Mouse (Mus musculus): ENCODE measurements around the gene Fgf5. TPM values are rescaled to one million over a fixed set of nuclear protein-coding genes. Genes with fewer than 3 reads are reported as not detected.

Fgf5 gene
- total and polyA plus RNA-seq, 2 experiments from 2014 or later = not detected

DNA sequence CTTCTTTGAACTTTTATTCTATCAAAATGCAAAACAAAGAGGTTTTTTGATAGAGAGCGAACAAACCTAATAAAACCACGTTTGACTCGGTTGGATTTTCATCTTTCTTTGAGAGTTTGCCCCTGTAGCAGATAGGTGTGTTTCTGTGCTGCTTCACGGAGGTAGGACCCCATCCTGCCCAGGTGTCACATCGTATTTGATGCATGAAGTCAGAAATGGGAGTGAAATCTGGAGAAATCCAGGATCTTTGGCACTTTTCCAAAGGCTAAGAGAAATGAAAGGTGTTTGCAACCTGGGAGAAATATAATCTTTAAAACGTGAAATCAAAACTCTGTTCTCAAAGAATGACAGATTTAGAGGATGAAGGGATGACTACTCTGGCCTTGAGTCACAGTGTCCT, 15.5 kb upstream of the Fgf5 start:
- ATAC-seq (ENCODE audit: insufficient read depth, low read depth) (no peak), DNase-seq (ENCODE audit: low spot score) (no peak)
- no peak overlapping the region for H3K4me2 ChIP-seq (ENCODE audit: low read depth, low read length)
- H3K36me3 ChIP-seq (replicated peaks; ENCODE audit: control insufficient read depth, insufficient read depth, low read length) = no peaks in the 10 kb centered on the region
- no peak overlapping the region for H3K27ac ChIP-seq (ENCODE audit: low read depth)
- WGBS = 75% methylated on average over 6 of the region's 6 CpGs
- H3K27me3 ChIP-seq (ENCODE audit: control insufficient read depth, insufficient read depth, low read length) = no peaks in the 10 kb centered on the region
- no peak overlapping the region for H3K9ac ChIP-seq (replicated peaks; ENCODE audit: low read depth, low read length)
- no peaks in the 10 kb centered on the region for H3K4me1 ChIP-seq (ENCODE audit: control insufficient read depth, insufficient read depth)
- H3K4me3 ChIP-seq (ENCODE audit: low read depth, low read length) = no peak overlapping the region
- TF ChIP-seq EP300 (IDR thresholded peaks at IDR 0.05; ENCODE audit: low read depth) = no peak
- TF ChIP-seq CTCF (IDR thresholded peaks at IDR 0.05; ENCODE audit: low read depth) = no peak
- H3K9me3 ChIP-seq (replicated peaks; ENCODE audit: control insufficient read depth, low read length) = no peaks in the 10 kb centered on the region

DNA sequence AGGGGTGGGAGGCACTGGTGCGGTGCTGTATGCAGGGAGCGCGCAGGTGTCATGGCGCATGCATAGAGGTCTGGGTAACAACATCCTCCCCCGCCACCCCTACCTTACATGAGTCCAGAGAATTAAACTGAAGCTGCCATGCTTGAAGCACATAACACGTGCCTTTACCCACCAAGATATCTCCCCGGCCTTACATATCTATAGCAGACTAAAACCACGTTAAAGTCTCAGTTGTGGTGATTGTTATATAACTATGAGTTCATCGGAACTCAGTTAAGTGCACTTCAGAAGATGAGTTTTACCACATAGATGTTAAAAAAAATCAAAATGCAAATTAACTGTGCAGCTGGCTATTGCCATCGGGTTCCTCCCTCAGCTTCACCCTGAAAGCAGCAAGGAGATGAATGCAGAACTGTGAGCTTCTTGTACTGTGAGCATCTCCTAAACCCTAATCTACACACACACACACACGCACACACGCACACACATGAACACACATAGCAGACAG, 12.6 kb upstream of the Fgf5 start:
- no peaks in the 10 kb centered on the region for H3K36me3 ChIP-seq (replicated peaks; ENCODE audit: control insufficient read depth, insufficient read depth, low read length)
- no peak overlapping the region for H3K4me2 ChIP-seq (ENCODE audit: low read depth, low read length)
- 0 out of 2 replicates have a peak, but pooled peaks cover 4% of the 10 kb centered on the region for H3K27me3 ChIP-seq (ENCODE audit: control insufficient read depth, insufficient read depth, low read length)
- TF ChIP-seq EP300 (IDR thresholded peaks at IDR 0.05; ENCODE audit: low read depth) = no peak
- TF ChIP-seq CTCF (IDR thresholded peaks at IDR 0.05; ENCODE audit: low read depth) = no peak
- H3K4me3 ChIP-seq (ENCODE audit: low read depth, low read length) = no peak overlapping the region
- ATAC-seq (ENCODE audit: insufficient read depth, low read depth) (no peak), DNase-seq (ENCODE audit: low spot score) (no peak)
- WGBS = 88% methylated on average over 12 of the region's 12 CpGs
- H3K9me3 ChIP-seq (replicated peaks; ENCODE audit: control insufficient read depth, low read length) = no peaks in the 10 kb centered on the region
- H3K27ac ChIP-seq (ENCODE audit: low read depth) = no peak overlapping the region
- no peaks in the 10 kb centered on the region for H3K4me1 ChIP-seq (ENCODE audit: control insufficient read depth, insufficient read depth)
- no peak overlapping the region for H3K9ac ChIP-seq (replicated peaks; ENCODE audit: low read depth, low read length)

DNA sequence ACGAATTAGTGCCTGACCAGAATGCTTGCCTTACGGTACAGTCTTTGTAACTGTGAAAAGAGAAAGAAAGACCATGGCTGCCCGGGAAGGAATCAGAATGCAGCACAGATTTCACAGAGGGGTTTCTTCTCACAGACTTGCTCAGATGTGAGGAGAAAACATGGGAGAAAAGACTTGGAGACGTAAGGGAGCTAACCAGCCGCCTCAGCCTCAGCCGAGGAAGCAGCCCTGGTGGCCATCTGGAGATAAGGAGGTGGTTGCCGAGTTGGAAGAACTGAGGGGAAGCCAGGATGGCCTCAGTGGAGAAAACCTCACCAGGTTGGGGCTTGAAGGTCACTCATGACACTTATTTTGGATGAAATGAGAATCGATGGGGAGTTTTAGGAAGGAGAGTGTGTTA, 8.7 kb upstream of the Fgf5 start:
- TF ChIP-seq EP300 (IDR thresholded peaks at IDR 0.05; ENCODE audit: low read depth) = no peak
- no peak for TF ChIP-seq CTCF (IDR thresholded peaks at IDR 0.05; ENCODE audit: low read depth)
- 48% methylated on average over 8 of the region's 8 CpGs for WGBS
- ATAC-seq (ENCODE audit: insufficient read depth, low read depth) = no peak

DNA sequence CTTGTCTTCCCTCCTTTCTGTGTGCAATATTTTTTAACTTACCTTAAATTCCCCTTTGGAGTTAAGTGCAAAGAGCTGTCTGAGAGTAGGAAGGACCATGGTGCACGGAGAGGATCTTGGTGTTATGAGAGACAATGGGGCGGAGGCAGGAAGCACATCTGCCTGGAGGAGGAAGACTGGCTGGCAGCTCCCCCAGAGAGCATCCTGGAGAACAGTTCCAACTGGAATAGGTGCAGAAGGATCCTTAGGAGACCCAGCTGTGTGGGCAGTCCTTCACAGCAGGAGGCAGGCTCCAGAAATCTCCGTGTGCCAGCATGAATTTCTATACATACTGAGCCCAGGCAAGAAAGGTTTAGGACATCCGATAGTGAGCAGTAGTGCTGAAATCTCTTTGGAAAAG, 8.0 kb upstream of the Fgf5 start:
- Histone ChIP-seq H3K9ac (replicated peaks; ENCODE audit: low read depth, low read length) (no peak overlapping the region), H3K27me3 (ENCODE audit: control insufficient read depth, insufficient read depth, low read length) (peaks cover 4% of the 10 kb centered on the region; the same call in 1 of the 2 replicates), H3K4me2 (ENCODE audit: low read depth, low read length) (no peak overlapping the region), H3K36me3 (replicated peaks; ENCODE audit: control insufficient read depth, insufficient read depth, low read length) (no peaks in the 10 kb centered on the region), H3K4me3 (ENCODE audit: low read depth, low read length) (no peak overlapping the region), H3K9me3 (replicated peaks; ENCODE audit: control insufficient read depth, low read length) (no peaks in the 10 kb centered on the region), H3K4me1 (ENCODE audit: control insufficient read depth, insufficient read depth) (no peaks in the 10 kb centered on the region), H3K27ac (ENCODE audit: low read depth) (no peak overlapping the region)
- no peak for ATAC-seq (ENCODE audit: insufficient read depth, low read depth)
- 38% methylated on average over 4 of the region's 4 CpGs for WGBS
- TF ChIP-seq CTCF (IDR thresholded peaks at IDR 0.05; ENCODE audit: low read depth) (no peak), EP300 (IDR thresholded peaks at IDR 0.05; ENCODE audit: low read depth) (no peak)
- DNase-seq (ENCODE audit: low spot score) = no peak

More for the DNA sequence above, 8.7 kb upstream of the Fgf5 start:
- peaks cover 4% of the 10 kb centered on the region; the same call in 1 of the 2 replicates for H3K27me3 ChIP-seq (ENCODE audit: control insufficient read depth, insufficient read depth, low read length)
- no peaks in the 10 kb centered on the region for H3K9me3 ChIP-seq (replicated peaks; ENCODE audit: control insufficient read depth, low read length)
- no peaks in the 10 kb centered on the region for H3K4me1 ChIP-seq (ENCODE audit: control insufficient read depth, insufficient read depth)
- no peaks in the 10 kb centered on the region for H3K36me3 ChIP-seq (replicated peaks; ENCODE audit: control insufficient read depth, insufficient read depth, low read length)
- no peak overlapping the region for H3K4me2 ChIP-seq (ENCODE audit: low read depth, low read length)
- no peak overlapping the region for H3K9ac ChIP-seq (replicated peaks; ENCODE audit: low read depth, low read length)
- no peak overlapping the region for H3K27ac ChIP-seq (ENCODE audit: low read depth)
- H3K4me3 ChIP-seq (ENCODE audit: low read depth, low read length) = no peak overlapping the region
- DNase-seq (ENCODE audit: low spot score) = no peak

DNA sequence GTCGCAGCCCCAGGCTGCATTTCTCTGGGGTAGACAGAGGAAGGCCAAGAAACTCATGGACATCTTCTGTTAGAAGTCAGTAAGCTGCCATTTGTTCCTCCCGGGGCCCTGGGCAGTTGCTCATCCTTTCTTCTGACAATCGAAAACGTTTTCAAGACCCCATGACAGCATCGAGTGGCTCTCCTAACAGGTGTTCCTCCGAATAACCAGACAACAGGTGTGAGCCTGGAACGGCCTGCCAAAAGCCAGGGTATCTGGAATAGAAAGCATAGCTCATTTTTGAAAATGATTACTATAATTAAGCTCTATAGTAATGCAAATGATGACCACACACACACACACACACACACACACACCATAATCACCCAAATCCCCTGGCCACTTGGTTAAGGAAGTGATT, 7.2 kb upstream of the Fgf5 start:
- DNase-seq (ENCODE audit: low spot score) = no peak
- WGBS = 73% methylated on average over 7 of the region's 7 CpGs

DNA sequence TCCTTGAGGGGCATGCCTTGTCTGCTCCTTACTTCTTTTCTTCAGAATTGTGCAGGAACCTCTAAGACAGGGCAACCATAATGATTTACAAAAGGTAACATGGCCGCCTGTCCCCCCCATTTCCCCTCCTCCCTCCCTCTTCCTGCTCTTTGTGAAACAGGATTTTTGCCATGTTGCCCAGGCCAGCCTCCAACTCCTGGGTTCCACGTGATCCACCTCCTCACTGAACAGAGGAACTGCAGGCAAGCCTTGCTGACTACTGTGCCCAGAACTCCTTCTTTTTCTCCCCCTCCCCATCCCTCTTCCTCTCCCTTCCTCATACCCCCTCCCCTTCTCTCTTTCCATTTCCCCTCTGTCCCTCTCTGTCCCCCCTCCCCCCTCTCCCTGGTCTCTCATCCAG, 6.5 kb upstream of the Fgf5 start:
- Histone ChIP-seq H3K4me1 (ENCODE audit: control insufficient read depth, insufficient read depth) (no peaks in the 10 kb centered on the region), H3K27me3 (ENCODE audit: control insufficient read depth, insufficient read depth, low read length) (peaks cover 5% of the 10 kb centered on the region; the same call in 1 of the 2 replicates), H3K4me3 (ENCODE audit: low read depth, low read length) (no peak overlapping the region), H3K36me3 (replicated peaks; ENCODE audit: control insufficient read depth, insufficient read depth, low read length) (no peaks in the 10 kb centered on the region), H3K27ac (ENCODE audit: low read depth) (no peak overlapping the region), H3K4me2 (ENCODE audit: low read depth, low read length) (no peak overlapping the region), H3K9me3 (replicated peaks; ENCODE audit: control insufficient read depth, low read length) (no peaks in the 10 kb centered on the region), H3K9ac (replicated peaks; ENCODE audit: low read depth, low read length) (no peak overlapping the region)
- TF ChIP-seq EP300 (IDR thresholded peaks at IDR 0.05; ENCODE audit: low read depth) = no peak
- TF ChIP-seq CTCF (IDR thresholded peaks at IDR 0.05; ENCODE audit: low read depth) = no peak
- DNase-seq (ENCODE audit: low spot score) = no peak
- 44% methylated on average over 2 of the region's 2 CpGs for WGBS
- no peak for ATAC-seq (ENCODE audit: insufficient read depth, low read depth)

More for the DNA sequence above, 7.2 kb upstream of the Fgf5 start:
- Histone ChIP-seq H3K9me3 (replicated peaks; ENCODE audit: control insufficient read depth, low read length) (no peaks in the 10 kb centered on the region), H3K9ac (replicated peaks; ENCODE audit: low read depth, low read length) (no peak overlapping the region), H3K27me3 (ENCODE audit: control insufficient read depth, insufficient read depth, low read length) (peaks cover 4% of the 10 kb centered on the region; the same call in 1 of the 2 replicates), H3K4me3 (ENCODE audit: low read depth, low read length) (no peak overlapping the region), H3K4me1 (ENCODE audit: control insufficient read depth, insufficient read depth) (no peaks in the 10 kb centered on the region), H3K36me3 (replicated peaks; ENCODE audit: control insufficient read depth, insufficient read depth, low read length) (no peaks in the 10 kb centered on the region), H3K4me2 (ENCODE audit: low read depth, low read length) (no peak overlapping the region), H3K27ac (ENCODE audit: low read depth) (no peak overlapping the region)
- no peak for ATAC-seq (ENCODE audit: insufficient read depth, low read depth)
- TF ChIP-seq CTCF (IDR thresholded peaks at IDR 0.05; ENCODE audit: low read depth) (no peak), EP300 (IDR thresholded peaks at IDR 0.05; ENCODE audit: low read depth) (no peak)
